Mouse (Mus musculus) kidney, postnatal 36 days (tissue): ENCODE data around the gene Hip1.
A peak's percentile ranks its signal among the peaks of the same experiment; 100 is the strongest.

Experiments used
- DNase-seq, 2 experiments: peaks; one replicate each; pipeline ENCODE4 v3.0.0; 2021 to 2022; ENCODE audit warnings: mixed read lengths in 2 of 2

The Hip1 gene

GRCm38 (mm10) chr5:135362572-135362971, 182.3 kb downstream of the Hip1 start:
- DNase-seq: no peak

- DNase-seq: no peak
Observed at GRCm38 (mm10) chr5:135359772-135360171, 185.1 kb downstream of the Hip1 start.

GRCm38 (mm10) chr5:135357556-135357955, 187.4 kb downstream of the Hip1 start:
- peak; percentile 12 to 36 for DNase-seq
